Mouse (Mus musculus): ENCODE measurements around the gene Gm3435.
"Not testable (repeated sequence)": the region's sequence is repeated elsewhere in the genome, so short reads cannot be mapped to it uniquely, and the experiment has no call there.

Gm3435 gene

GRCm38 (mm10) chr17:15040455-15040854, 30.5 kb downstream of the Gm3435 start:
- DNase-seq (ENCODE audit: low spot score in 2 of 2) = not testable (repeated sequence)

GRCm38 (mm10) chr17:15041175-15041729, 31.3 kb downstream of the Gm3435 start, which contains the start of the genes Ermard, Tcte3 and Gm3448:
Gene Ermard (plus strand): TSS chr17:15041208.
Gene Tcte3 (minus strand): TSS chr17:15041488.
Gene Gm3448 (minus strand): TSS chr17:15041537.
- peak in 1 of 2 experiments; percentile 51 for DNase-seq (ENCODE audit: low spot score in 2 of 2)

- DNase-seq (ENCODE audit: low spot score in 2 of 2) = not testable (repeated sequence)
Measured at GRCm38 (mm10) chr17:15050338-15050737, 40.4 kb downstream of the Gm3435 start.

GRCm38 (mm10) chr17:15052766-15053165, 42.8 kb downstream of the Gm3435 start:
- not testable (repeated sequence) for DNase-seq (ENCODE audit: low spot score in 2 of 2)

- DNase-seq (ENCODE audit: low spot score in 2 of 2) = not testable (repeated sequence)
Measured at GRCm38 (mm10) chr17:15053183-15053828, 43.3 kb downstream of the Gm3435 start.

- peak in 1 of 2 experiments; percentile 16 for DNase-seq (ENCODE audit: low spot score in 2 of 2)
Measured at GRCm38 (mm10) chr17:15053829-15054200, 43.8 kb downstream of the Gm3435 start.

GRCm38 (mm10) chr17:15055925-15056324, 45.9 kb downstream of the Gm3435 start:
- no peak for DNase-seq (ENCODE audit: low spot score in 2 of 2)

GRCm38 (mm10) chr17:15058161-15058591, 48.2 kb downstream of the Gm3435 start:
- DNase-seq (ENCODE audit: low spot score in 2 of 2) = no peak

GRCm38 (mm10) chr17:15059646-15060045, 49.7 kb downstream of the Gm3435 start:
- DNase-seq (ENCODE audit: low spot score in 2 of 2) = no peak

GRCm38 (mm10) chr17:15060356-15060755, 50.4 kb downstream of the Gm3435 start:
- no peak for DNase-seq (ENCODE audit: low spot score in 2 of 2)

GRCm38 (mm10) chr17:15065391-15066024, 55.5 kb downstream of the Gm3435 start:
- peak; percentile 26 to 41 for DNase-seq (ENCODE audit: low spot score in 2 of 2)

- no peak for DNase-seq (ENCODE audit: low spot score in 2 of 2)
Measured at GRCm38 (mm10) chr17:15066066-15066465, 56.1 kb downstream of the Gm3435 start.

- no peak for DNase-seq (ENCODE audit: low spot score in 2 of 2)
Measured at GRCm38 (mm10) chr17:15066911-15067310, 56.9 kb downstream of the Gm3435 start.

GRCm38 (mm10) chr17:15068040-15068792, 58.2 kb downstream of the Gm3435 start:
- DNase-seq (ENCODE audit: low spot score in 2 of 2) = no peak

GRCm38 (mm10) chr17:15069124-15069523, 59.1 kb downstream of the Gm3435 start:
- no peak for DNase-seq (ENCODE audit: low spot score in 2 of 2)

Data from urinary bladder, adult 18-20 months (tissue).